Mouse (Mus musculus) megakaryocyte, embryonic 14.5 days (primary cell): ENCODE data around the gene St3gal3. TPM values are rescaled to one million over a fixed set of nuclear protein-coding genes. Genes with fewer than 3 reads are reported as not detected.

ENCODE experiments used
- H3K27me3 ChIP-seq: replicated peaks from 2 replicates; pipeline ENCODE3; 2012; ENCODE audit warnings: inconsistent platforms
- H3K36me3 ChIP-seq: replicated peaks from 2 replicates; pipeline ENCODE3; 2012; ENCODE audit warnings: low read length, inconsistent platforms, mixed read lengths
- H3K4me1 ChIP-seq: 2 replicates; pipeline ENCODE4 v1.6.1; 2012; ENCODE audit warnings: inconsistent platforms
- H3K4me3 ChIP-seq: replicated peaks from 2 replicates; pipeline ENCODE3; 2012; ENCODE audit warnings: moderate library complexity, mild to moderate bottlenecking, inconsistent platforms
- H3K9me3 ChIP-seq: 2 replicates; pipeline ENCODE4 v1.6.1; 2012; ENCODE audit warnings: inconsistent platforms
- FLI1 ChIP-seq: IDR thresholded peaks from 2 replicates; pipeline ENCODE4 v1.6.1; 2012; ENCODE audit warnings: low read length, inconsistent platforms, mixed read lengths
- GATA1 ChIP-seq: IDR thresholded peaks from 3 replicates; pipeline ENCODE4 v1.6.1; 2012; ENCODE audit warnings: mixed read lengths, low read length, inconsistent platforms, borderline replicate concordance
- polyA plus RNA-seq: library from polyadenylated mRNA; stranded (reverse); fragments of >175 nt; gene quantifications from 2 replicates; pipeline ENCODE4 v1.2.3, GENCODE M21; 2012; ENCODE audit warnings: low replicate concordance; ENCODE audit not compliant: insufficient read depth

St3gal3 gene
- polyA plus RNA-seq, 1 experiment = 17.4 TPM

GRCm38 (mm10) chr4:117964346-117965025 is 170.2 kb downstream of the St3gal3 start:
- peaks cover 25% of the 10 kb centered on the region for H3K36me3 ChIP-seq
- H3K4me1 ChIP-seq = peaks cover 32% of the 10 kb centered on the region
- no peak overlapping the region for H3K4me3 ChIP-seq
- TF ChIP-seq GATA1 = no peak
- H3K9me3 ChIP-seq = no peaks in the 10 kb centered on the region
- H3K27me3 ChIP-seq = no peaks in the 10 kb centered on the region

GRCm38 (mm10) chr4:117957492-117957891 is 177.2 kb downstream of the St3gal3 start:
- peaks cover 18% of the 10 kb centered on the region for H3K4me1 ChIP-seq
- TF ChIP-seq FLI1 = no peak
- TF ChIP-seq GATA1 = no peak
- H3K27me3 ChIP-seq = no peaks in the 10 kb centered on the region
- H3K36me3 ChIP-seq = peaks cover 77% of the 10 kb centered on the region
- H3K9me3 ChIP-seq = peaks cover 7% of the 10 kb centered on the region; the same call in 1 of the 2 replicates
- no peak overlapping the region for H3K4me3 ChIP-seq

- Histone ChIP-seq H3K9me3 (peaks cover 12% of the 10 kb centered on the region), H3K4me1 (peaks cover 19% of the 10 kb centered on the region), H3K27me3 (peaks cover 6% of the 10 kb centered on the region), H3K36me3 (peaks cover 27% of the 10 kb centered on the region), H3K4me3 (no peak overlapping the region)
- no peak for TF ChIP-seq GATA1
- no peak for TF ChIP-seq FLI1
These were observed 187.2 kb downstream of the St3gal3 start for GRCm38 (mm10) chr4:117947493-117947892.

GRCm38 (mm10) chr4:117946639-117947305 is 187.9 kb downstream of the St3gal3 start:
- H3K36me3 ChIP-seq = peaks cover 20% of the 10 kb centered on the region
- TF ChIP-seq FLI1 (no peak), GATA1 (no peak)
- H3K9me3 ChIP-seq = peaks cover 5% of the 10 kb centered on the region
- H3K4me1 ChIP-seq = peaks cover 11% of the 10 kb centered on the region
- H3K27me3 ChIP-seq = peaks cover 6% of the 10 kb centered on the region
- H3K4me3 ChIP-seq = no peak overlapping the region

- TF ChIP-seq FLI1 (no peak), GATA1 (no peak)
- Histone ChIP-seq H3K4me1 (no peaks in the 10 kb centered on the region; the same call in 1 of the 2 replicates), H3K27me3 (peaks cover 6% of the 10 kb centered on the region), H3K4me3 (no peak overlapping the region), H3K36me3 (peaks cover 20% of the 10 kb centered on the region), H3K9me3 (no peaks in the 10 kb centered on the region)
These were observed 191.4 kb downstream of the St3gal3 start for GRCm38 (mm10) chr4:117943317-117943716.

- TF ChIP-seq GATA1 = no peak
- no peak for TF ChIP-seq FLI1
These were observed 197.8 kb downstream of the St3gal3 start for GRCm38 (mm10) chr4:117936964-117937363.

GRCm38 (mm10) chr4:117934081-117934480 is 200.6 kb downstream of the St3gal3 start:
- TF ChIP-seq FLI1 = no peak
- no peak for TF ChIP-seq GATA1
- peaks cover 13% of the 10 kb centered on the region for H3K4me1 ChIP-seq
- H3K9me3 ChIP-seq = peaks cover 11% of the 10 kb centered on the region
- H3K27me3 ChIP-seq = peaks cover 23% of the 10 kb centered on the region
- peaks cover 13% of the 10 kb centered on the region for H3K36me3 ChIP-seq
- no peak overlapping the region for H3K4me3 ChIP-seq

More at GRCm38 (mm10) chr4:117936964-117937363, 197.8 kb downstream of the St3gal3 start:
- Histone ChIP-seq H3K4me1 (no peaks in the 10 kb centered on the region; the same call in 1 of the 2 replicates), H3K27me3 (peaks cover 4% of the 10 kb centered on the region), H3K36me3 (peaks cover 29% of the 10 kb centered on the region), H3K9me3 (no peaks in the 10 kb centered on the region), H3K4me3 (no peak overlapping the region)

- no peak overlapping the region for H3K4me3 ChIP-seq
- H3K27me3 ChIP-seq = peaks cover 31% of the 10 kb centered on the region
- no peak for TF ChIP-seq GATA1
- no peak for TF ChIP-seq FLI1
- peaks cover 21% of the 10 kb centered on the region for H3K4me1 ChIP-seq
- H3K9me3 ChIP-seq = peaks cover 11% of the 10 kb centered on the region
- peaks cover 13% of the 10 kb centered on the region for H3K36me3 ChIP-seq
These were observed 201.5 kb downstream of the St3gal3 start for GRCm38 (mm10) chr4:117933248-117933647.

- peaks cover 62% of the 10 kb centered on the region for H3K27me3 ChIP-seq
- peaks cover 14% of the 10 kb centered on the region for H3K9me3 ChIP-seq
- peak within 1 kb of the TSS; percentile 83 for H3K4me3 ChIP-seq
- H3K36me3 ChIP-seq = peaks cover 9% of the 10 kb centered on the region
- H3K4me1 ChIP-seq = peaks cover 56% of the 10 kb centered on the region
- TF ChIP-seq GATA1 (no peak), FLI1 (no peak)
These were observed 205.3 kb downstream of the St3gal3 start, which contains the start of gene Artn for GRCm38 (mm10) chr4:117929391-117929881. TSS of gene Artn (minus strand) at chr4:117929763.
